Mouse (Mus musculus) midbrain, embryonic 14.5 days (tissue): ENCODE measurements at regions not wholly inside any gene's neighbourhood (a gene's known extent, or its start where the extent isn't known, plus 50 kb on each side); places are given as distances from the start of the nearest gene placed in this dataset.

Experiments
- ATAC-seq: fragments of 200-750 bp; cut with Nextera tagmentation; 2 replicates; pipeline ENCODE4 v1.8.0; 2017; ENCODE audit warnings: moderate number of reproducible peaks, moderate library complexity; ENCODE audit not compliant: low FRiP score, low TSS enrichment
- DNase-seq: peaks from one replicate; pipeline ENCODE4 v3.0.0-alpha.2; 2015
- H3K27ac ChIP-seq: fragments of 300-500 bp; sonication (generic); replicated peaks from 2 replicates; pipeline ENCODE4 v1.5.1; 2014; ENCODE audit warnings: mild to moderate bottlenecking, low read depth, low read length, moderate library complexity
- H3K27me3 ChIP-seq: fragments of 300-500 bp; sonication (generic); 2 replicates; pipeline ENCODE4 v1.6.1; 2014; ENCODE audit warnings: low read length, control low read depth, mixed read lengths; ENCODE audit not compliant: control insufficient read depth, insufficient read depth
- H3K36me3 ChIP-seq: fragments of 300-500 bp; sonication (generic); 2 replicates; pipeline ENCODE4 v1.6.1; 2014; ENCODE audit warnings: low read length, control low read depth; ENCODE audit not compliant: control insufficient read depth, insufficient read depth
- H3K4me1 ChIP-seq: fragments of 300-500 bp; sonication (generic); 2 replicates; pipeline ENCODE4 v1.6.1; 2014; ENCODE audit warnings: mild to moderate bottlenecking, antibody characterized with exemption, low read length, control low read depth; ENCODE audit not compliant: control insufficient read depth, insufficient read depth
- H3K4me2 ChIP-seq: fragments of 300-500 bp; sonication (generic); 2 replicates; pipeline ENCODE4 v1.6.1; 2014; ENCODE audit warnings: mild to moderate bottlenecking, low read length, moderate library complexity
- H3K4me3 ChIP-seq: fragments of 300-500 bp; sonication (generic); replicated peaks from 2 replicates; pipeline ENCODE4 v1.5.1; 2014; ENCODE audit warnings: low read depth, low read length
- H3K9ac ChIP-seq: fragments of 300-500 bp; sonication (generic); replicated peaks from 2 replicates; pipeline ENCODE4 v1.6.1; 2014; ENCODE audit warnings: mild to moderate bottlenecking, low read length, moderate library complexity
- H3K9me3 ChIP-seq: fragments of 300-500 bp; sonication (generic); 2 replicates; pipeline ENCODE4 v1.6.1; 2016; ENCODE audit warnings: low read length, control low read depth, mixed read lengths; ENCODE audit not compliant: control insufficient read depth
- WGBS: fragments of 180-500 bp; shearing (Covaris S2); extraction: QIAGEN DNeasy Blood & Tissue Kit; methylation state at CpG from one replicate; pipeline ENCODE4 v1.1.7; 2014; 5-methylcytosine and 5-hydroxymethylcytosine counted together

GRCm38 (mm10) chr13:71506777-71507176 is 456.7 kb downstream of the Irx1 start:
- no peak overlapping the region for H3K4me3 ChIP-seq
- ATAC-seq (no peak), DNase-seq (no peak)
- H3K9me3 ChIP-seq = no peaks in the 10 kb centered on the region
- no peak overlapping the region for H3K27ac ChIP-seq
- H3K4me2 ChIP-seq = no peak overlapping the region
- H3K4me1 ChIP-seq = peaks cover 10% of the 10 kb centered on the region
- H3K27me3 ChIP-seq = no peaks in the 10 kb centered on the region
- H3K9ac ChIP-seq = no peak overlapping the region
- no peaks in the 10 kb centered on the region for H3K36me3 ChIP-seq
- 33% methylated on average over 7 of the region's 7 CpGs for WGBS

- Histone ChIP-seq H3K4me2 (no peak overlapping the region), H3K9me3 (no peaks in the 10 kb centered on the region), H3K36me3 (no peaks in the 10 kb centered on the region), H3K4me3 (no peak overlapping the region), H3K4me1 (no peaks in the 10 kb centered on the region), H3K27me3 (no peaks in the 10 kb centered on the region), H3K9ac (no peak overlapping the region), H3K27ac (no peak overlapping the region)
- ATAC-seq = no peak
- DNase-seq = no peak
- WGBS = 83% methylated on average over 6 of the region's 6 CpGs
Observed at GRCm38 (mm10) chr13:71489773-71490172, 473.8 kb downstream of the Irx1 start.

GRCm38 (mm10) chr13:71481205-71481604 is 482.3 kb downstream of the Irx1 start:
- Histone ChIP-seq H3K9ac (no peak overlapping the region), H3K27ac (no peak overlapping the region), H3K4me2 (no peak overlapping the region), H3K4me1 (no peaks in the 10 kb centered on the region), H3K27me3 (no peaks in the 10 kb centered on the region), H3K9me3 (no peaks in the 10 kb centered on the region), H3K4me3 (no peak overlapping the region), H3K36me3 (no peaks in the 10 kb centered on the region)
- DNase-seq (no peak), ATAC-seq (no peak)

- Histone ChIP-seq H3K4me1 (peaks cover 18% of the 10 kb centered on the region), H3K27ac (no peak overlapping the region), H3K4me3 (no peak overlapping the region), H3K4me2 (no peak overlapping the region), H3K36me3 (no peaks in the 10 kb centered on the region), H3K9ac (no peak overlapping the region), H3K27me3 (no peaks in the 10 kb centered on the region; the same call in 1 of the 2 replicates), H3K9me3 (no peaks in the 10 kb centered on the region)
- no peak for DNase-seq
- ATAC-seq = no peak
- WGBS = 76% methylated on average over 3 of the region's 3 CpGs
Observed at GRCm38 (mm10) chr13:71461552-71461951, 502.0 kb downstream of the Irx1 start.

- Histone ChIP-seq H3K4me2 (no peak overlapping the region), H3K9ac (no peak overlapping the region), H3K36me3 (no peaks in the 10 kb centered on the region), H3K27me3 (no peaks in the 10 kb centered on the region; the same call in 1 of the 2 replicates), H3K9me3 (no peaks in the 10 kb centered on the region), H3K27ac (no peak overlapping the region), H3K4me1 (peaks cover 18% of the 10 kb centered on the region), H3K4me3 (no peak overlapping the region)
- 84% methylated on average over 2 of the region's 2 CpGs for WGBS
- no peak for ATAC-seq
- no peak for DNase-seq
Observed at GRCm38 (mm10) chr13:71460607-71461006, 502.9 kb downstream of the Irx1 start.

- Histone ChIP-seq H3K27me3 (no peaks in the 10 kb centered on the region; the same call in 1 of the 2 replicates), H3K4me1 (peaks cover 18% of the 10 kb centered on the region), H3K9ac (no peak overlapping the region), H3K27ac (no peak overlapping the region), H3K9me3 (no peaks in the 10 kb centered on the region), H3K36me3 (no peaks in the 10 kb centered on the region), H3K4me2 (peak overlapping the region; percentile 13; the same call in 1 of the 2 replicates), H3K4me3 (no peak overlapping the region)
- WGBS = 53% methylated on average over 9 of the region's 9 CpGs
- ATAC-seq (no peak), DNase-seq (peak; percentile 21)
Observed at GRCm38 (mm10) chr13:71460097-71460496, 503.4 kb downstream of the Irx1 start.

- Histone ChIP-seq H3K9me3 (no peaks in the 10 kb centered on the region), H3K4me1 (peaks cover 18% of the 10 kb centered on the region), H3K27me3 (no peaks in the 10 kb centered on the region; the same call in 1 of the 2 replicates), H3K9ac (peak overlapping the region; percentile 39; the same call in 1 of the 2 replicates), H3K27ac (peak overlapping the region; percentile 77), H3K36me3 (no peaks in the 10 kb centered on the region), H3K4me3 (no peak overlapping the region), H3K4me2 (peak overlapping the region; percentile 52)
- 8% methylated on average over 11 of the region's 11 CpGs for WGBS
- ATAC-seq (peak; percentile 40; the same call in 1 of the 2 replicates), DNase-seq (no peak)
Observed at GRCm38 (mm10) chr13:71459022-71459536, 504.4 kb downstream of the Irx1 start.

- Histone ChIP-seq H3K4me2 (peak overlapping the region; percentile 52), H3K4me1 (peaks cover 18% of the 10 kb centered on the region), H3K9me3 (no peaks in the 10 kb centered on the region), H3K9ac (peak overlapping the region; percentile 39; the same call in 1 of the 2 replicates), H3K36me3 (no peaks in the 10 kb centered on the region), H3K4me3 (peak overlapping the region; percentile 15; the same call in 1 of the 2 replicates), H3K27ac (peak overlapping the region; percentile 77), H3K27me3 (no peaks in the 10 kb centered on the region; the same call in 1 of the 2 replicates)
- WGBS = 2% methylated on average over 25 of the region's 25 CpGs
- peak; percentile 90 for ATAC-seq
- DNase-seq = peak; percentile 93
Observed at GRCm38 (mm10) chr13:71458061-71458935, 505.2 kb downstream of the Irx1 start.
